Mouse (Mus musculus) embryo, embryonic 11.5 days (tissue): Measurements from ENCODE around the gene C530008M17Rik.

ENCODE experiments used
- DNase-seq: peaks from one replicate; pipeline ENCODE4 v3.0.0-alpha.2; 2012; ENCODE audit warnings: low read depth, low spot score

C530008M17Rik gene

DNA sequence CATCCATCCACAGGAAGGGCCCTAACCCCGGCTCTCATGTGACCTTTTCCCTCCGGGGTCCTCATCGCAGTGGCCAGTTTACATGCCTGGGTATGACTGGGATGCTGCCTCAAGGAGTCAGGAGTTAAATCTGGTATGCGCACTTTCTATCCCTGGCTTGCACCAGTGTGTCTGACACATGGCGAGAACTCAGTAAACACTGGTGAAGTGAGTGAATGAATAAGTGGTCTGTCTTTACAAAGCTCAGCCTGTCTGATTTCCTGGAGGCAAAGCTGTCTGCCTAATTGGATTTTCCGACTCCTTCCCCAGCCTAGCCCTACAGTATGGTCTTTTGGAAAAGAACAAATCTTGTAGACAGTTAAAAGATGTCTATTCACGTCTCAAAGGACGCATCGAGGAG, 45.8 kb downstream of the C530008M17Rik start:
- DNase-seq, result no peak

DNA sequence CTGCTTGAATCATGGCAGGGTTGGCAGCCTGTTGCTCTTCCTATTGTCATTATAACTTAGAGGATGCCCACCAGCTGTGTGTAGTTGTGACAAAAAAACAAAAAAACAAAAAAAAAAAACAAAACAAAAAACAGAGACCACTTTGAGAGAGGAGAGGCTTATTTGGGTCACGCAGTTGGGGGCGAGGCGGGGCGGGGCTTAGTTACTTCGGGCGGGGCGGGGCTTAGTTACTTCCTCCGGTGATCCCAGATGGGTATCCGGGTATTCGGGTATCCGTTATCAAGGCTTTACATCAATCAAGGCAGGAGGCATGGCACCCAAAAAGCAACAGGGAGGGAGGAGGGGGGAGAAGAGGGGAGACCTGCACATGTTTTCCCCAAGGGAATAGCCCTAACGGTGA, 46.3 kb downstream of the C530008M17Rik start:
- DNase-seq, result no peak

DNA sequence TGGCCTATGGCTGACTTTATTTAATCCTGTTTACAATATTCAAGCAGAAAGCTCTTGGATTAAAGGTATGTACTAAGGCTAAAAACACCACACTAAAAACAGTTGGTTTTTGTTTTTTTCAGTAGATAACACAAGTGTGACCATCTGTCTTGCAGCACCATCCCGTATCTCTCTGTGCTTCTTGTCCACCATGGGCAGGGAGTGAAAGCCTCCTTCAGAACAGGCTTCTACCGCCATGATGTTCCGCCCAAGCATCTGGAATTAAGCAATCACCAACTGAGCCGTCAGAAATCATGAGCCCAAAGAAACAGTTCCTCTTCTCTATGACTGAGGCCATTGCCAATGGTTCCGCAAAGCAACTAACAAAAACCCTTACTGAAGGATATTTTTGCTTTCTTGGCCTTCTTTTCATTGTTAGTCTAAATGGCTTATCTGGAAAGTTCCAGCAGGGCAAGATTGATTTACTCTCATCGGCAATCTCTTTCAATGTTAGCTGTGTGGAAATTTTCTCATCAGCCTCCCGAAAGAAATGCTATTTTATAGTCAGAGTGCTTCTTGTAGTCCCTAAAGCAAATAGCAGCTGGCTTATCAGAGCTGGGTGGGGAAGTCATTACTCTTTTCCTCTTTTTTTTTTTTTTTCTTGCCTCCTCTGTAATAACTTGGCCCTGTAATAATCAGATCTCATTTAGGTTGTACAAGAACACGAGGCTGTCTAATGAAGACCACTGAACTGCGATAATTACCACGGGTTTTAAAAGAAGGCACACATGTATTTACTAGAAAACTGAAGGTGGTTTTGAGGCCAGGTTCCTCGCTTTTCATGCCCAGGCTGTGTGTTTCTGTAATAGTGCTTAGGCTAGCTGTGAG, 49.2 kb downstream of the C530008M17Rik start:
- no peak for DNase-seq

DNA sequence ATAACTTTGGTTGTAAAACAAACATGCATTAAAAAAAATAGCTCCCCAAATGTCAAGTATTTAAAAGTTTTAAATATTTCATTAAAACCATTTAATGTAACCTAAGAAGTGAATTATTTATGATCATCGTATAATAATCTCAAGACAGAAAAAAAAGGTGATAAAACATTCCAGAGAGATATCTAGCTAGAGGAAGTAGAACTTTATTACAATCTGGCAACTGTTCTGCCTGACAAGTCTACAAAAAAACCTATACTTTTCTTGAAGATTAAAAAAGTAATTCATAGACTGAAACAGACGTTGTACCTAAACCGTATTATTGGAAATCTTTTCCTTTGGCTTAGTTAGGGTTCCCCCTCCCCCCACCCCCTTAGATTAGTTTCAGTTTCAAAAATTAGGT, 50.8 kb downstream of the C530008M17Rik start:
- no peak for DNase-seq

DNA sequence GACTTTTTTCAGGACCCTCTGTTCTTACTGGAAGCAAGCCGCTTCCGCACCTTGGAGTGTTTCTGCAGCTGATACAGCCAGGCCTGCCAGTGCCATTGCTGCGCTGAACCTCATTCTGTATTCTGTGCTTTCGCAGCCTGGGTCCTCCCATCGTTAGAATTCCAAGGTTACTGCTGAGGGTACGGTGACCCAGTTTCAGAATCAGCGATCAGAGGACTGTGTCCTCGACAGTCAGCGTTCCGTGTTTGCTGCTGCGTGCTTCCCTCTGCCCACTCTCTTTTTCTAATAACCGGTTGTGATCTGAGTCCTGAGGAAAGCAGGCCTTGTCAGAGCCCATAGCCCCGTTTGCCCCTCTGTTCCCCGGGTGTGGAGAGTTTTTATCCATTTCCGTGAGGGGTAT, 51.7 kb downstream of the C530008M17Rik start:
- no peak for DNase-seq

DNA sequence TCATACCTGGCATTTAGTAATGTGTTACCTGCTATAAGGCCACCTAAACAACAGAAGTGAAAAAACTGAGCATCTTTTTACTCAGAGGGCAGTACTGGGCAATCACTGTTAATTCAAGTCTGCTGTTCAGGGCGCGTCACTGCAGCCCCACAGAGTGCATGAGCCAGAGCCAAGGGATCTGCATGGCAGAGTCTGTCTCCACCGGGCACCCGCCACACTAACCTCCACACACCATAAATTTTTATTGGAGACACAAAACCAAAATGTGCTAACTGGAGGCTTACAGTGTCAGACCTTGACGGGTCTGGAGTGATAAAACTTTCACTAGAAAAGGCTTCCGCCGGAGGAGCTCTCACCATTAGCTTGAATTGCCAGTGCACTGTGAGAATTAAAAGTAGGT, 57.4 kb downstream of the C530008M17Rik start:
- DNase-seq, result no peak

DNA sequence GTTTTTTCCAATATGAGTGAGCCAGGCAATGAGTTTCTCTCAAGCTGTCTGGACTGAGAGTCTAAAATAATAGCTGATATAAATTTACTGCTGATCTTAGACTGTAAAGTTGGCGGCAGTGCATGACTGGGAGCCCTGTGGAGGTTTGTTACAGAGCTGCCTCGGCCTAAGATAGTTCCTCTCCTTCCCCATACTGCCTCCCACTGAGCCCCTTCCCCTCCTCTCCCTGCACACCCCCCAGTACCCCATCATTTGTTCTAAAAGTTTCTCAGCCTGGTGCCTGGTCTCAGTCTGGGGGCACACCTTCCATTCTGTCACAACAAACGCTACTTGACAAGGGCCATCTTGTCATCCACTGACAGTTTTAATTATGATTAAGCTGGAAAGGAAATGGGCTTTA, 63.6 kb downstream of the C530008M17Rik start:
- no peak for DNase-seq

DNA sequence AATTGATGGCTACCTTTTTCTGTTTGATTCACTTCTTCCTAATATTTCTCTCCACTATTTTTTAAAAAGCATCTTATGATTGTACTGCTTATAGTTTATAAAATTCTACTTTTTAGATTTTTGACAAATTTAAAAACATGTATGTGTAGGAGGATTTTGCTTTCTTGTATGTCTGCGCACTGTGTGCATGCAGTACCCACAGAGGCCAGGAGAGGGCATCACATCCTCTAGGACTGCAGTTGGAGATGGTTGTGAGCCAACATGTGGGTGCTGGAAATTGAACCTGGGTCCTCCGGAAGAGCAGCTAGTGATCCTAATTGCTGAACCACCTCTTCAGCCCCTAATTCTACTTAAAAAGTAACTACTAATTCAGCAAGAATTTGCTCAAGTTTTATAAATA, 68.6 kb downstream of the C530008M17Rik start:
- DNase-seq, result no peak

DNA sequence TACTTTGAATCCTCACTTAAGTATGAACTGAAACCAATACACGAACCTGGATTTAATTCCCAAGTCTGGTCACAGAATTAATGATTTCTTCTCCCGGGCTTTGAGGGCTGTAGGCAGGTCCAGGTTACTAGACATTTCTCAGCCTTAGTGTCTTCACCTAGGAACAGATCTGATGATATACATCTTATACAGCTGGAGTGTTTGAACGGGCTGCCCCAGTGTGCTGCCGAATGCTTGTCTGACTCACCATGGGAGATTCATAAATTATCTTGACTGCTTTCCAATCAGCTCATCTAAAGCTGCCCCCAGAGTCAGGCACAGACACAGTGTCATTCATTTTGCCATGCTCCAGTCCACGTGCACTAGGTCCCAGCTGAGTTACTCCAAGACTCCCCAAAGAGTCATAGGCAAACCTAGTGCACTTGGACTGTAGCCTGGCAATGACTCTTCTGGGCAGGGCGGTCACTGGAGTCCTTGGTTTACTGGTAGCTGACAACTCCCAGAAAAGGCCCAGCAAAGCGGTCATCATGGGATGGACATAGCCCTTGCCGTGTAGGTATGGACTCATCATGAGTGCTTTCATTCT, 70.3 kb downstream of the C530008M17Rik start:
- DNase-seq, result no peak

DNA sequence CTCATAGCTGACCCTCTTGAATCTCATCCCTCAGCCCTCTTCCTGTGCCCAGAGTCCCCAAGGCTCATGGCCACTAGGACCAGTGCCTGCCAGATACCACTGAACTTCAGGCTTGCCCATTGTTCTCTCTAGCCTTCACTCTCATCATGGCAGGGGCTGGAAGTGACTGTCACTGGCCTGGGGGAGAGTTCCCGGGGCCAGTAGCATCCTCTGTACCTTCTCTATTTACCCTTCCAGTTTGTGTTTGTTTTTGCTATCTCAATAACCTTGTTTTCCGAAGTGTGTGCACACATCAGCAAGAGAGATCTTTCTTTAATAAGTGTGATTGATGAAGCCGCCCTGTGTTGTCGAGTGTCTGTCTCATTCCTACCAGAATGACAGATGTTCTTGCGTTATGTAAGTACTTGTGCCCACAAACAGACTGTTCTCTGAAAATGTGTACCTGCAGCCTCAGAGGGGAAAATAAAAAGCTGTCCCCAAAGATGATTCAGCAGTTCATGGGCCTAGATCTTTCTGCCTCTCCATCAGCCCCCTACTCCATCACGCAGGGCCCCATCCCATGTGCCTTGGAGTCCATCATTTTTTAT, 76.8 kb downstream of the C530008M17Rik start:
- DNase-seq, result no peak

DNA sequence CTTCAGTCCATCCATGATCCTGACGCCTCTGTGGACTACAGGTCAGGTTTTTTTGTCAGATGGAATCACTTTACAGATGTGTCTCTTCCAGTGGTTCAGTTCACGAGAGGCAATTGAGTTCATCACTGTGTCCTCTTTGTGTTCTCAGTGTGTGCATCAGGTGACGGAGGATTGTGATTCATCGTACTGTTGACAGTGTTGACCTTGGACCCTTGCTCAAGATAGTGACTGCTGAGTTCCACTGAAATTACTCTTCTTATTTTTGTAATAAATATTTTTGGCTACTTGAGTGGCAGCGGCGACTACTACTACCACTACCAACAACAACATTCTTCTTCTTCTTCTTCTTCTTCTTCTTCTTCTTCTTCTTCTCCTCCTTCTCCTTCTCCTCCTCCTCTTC, 85.2 kb downstream of the C530008M17Rik start:
- DNase-seq, result no peak

DNA sequence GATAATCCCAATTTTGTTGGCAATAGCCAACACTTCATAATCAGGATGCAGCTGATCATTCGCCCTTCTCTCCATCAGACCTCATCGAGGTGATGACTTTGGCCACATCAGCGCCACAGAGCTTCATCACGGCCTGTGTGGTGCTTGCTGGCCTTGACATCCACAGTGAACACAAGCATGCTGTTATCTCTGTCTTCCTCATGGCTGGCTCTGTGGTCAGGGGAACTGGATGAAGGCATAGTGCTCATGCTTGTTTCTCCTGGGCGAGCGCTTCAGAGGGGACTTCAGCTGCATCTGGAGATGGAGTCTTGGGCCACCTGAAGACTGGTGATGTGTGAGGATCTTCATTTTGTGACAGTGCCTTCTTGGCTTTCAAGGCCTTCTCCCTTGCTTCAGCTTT, 85.8 kb downstream of the C530008M17Rik start:
- no peak for DNase-seq

DNA sequence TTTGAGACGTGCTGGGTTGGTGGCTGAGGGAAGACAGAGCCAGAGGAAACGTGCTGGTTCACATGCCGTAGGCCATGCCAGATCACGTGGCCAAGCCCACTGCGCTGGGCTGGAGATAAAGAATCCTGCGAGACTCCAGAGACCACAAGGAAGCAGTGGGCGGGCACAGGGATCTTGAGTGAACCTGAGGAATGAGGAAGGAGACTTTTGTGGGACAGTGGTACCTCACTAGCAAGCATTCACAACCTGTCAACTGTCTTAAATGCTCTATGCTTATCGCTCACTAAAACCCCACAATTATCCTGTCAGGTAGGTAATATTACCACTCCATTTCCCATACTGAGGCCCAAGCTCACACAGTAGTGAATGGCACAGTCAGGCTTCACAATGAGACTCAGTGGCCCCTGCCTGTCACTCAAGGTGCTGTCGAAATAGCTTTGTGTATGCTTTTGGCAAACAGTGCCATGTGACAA, 88.5 kb downstream of the C530008M17Rik start:
- DNase-seq, result no peak

DNA sequence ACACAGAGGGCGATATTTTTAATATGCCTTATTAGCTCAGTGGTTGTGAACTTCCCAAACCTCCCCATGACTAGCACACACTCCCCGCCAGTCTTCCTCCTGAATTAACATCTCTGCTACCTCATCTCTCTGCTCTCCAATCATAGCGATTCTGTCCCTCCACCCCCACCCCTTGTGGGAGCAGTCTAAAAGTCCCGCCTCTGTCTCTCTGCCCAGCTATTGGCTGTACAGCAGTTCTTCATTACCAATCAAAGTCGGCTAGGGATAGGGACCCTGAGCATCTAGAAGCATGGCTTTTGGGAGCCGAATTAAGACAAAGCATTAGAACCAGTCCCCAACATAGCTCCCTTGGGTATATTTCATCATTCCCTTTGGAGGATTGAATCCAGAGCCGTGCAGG, 91.5 kb downstream of the C530008M17Rik start:
- DNase-seq, result no peak

DNA sequence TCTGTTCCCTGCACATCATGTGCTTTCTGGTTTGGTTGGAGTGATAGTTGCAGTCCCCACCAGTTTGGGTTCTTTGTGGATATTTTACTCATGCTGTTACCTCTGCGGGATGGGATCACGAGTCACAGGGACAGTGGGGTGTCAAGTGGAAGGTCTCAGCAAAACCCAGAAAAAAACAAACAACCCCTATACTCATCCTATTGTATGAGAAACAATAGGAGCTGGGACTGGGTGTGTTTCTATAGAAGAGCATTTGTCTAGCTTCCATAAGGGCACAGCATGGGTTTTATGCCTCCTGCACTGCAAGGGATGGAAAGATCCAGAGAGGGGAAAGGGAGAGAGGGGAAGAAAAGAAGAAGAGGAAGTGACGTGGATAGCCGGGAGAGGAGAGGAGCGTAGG, 96.0 kb downstream of the C530008M17Rik start:
- no peak for DNase-seq

DNA sequence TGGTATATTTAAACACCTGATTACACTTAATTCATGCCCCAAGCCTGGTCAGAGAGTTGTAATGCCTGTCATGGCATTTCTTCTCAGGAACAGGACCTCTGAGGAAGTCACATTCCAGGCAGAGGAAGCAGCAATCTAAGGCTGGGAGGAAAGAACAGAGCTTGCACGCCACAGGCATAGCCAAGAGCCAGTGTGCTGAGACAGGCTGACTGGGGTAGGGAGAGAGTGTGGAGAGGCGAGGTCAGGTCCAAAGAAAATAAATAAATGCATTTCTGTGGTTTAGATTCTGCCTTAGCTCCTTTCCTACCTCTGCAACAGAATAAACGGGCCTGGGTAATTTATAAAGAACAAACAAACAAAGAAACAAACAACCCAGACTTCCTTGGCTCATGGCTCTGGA, 104.0 kb downstream of the C530008M17Rik start:
- no peak for DNase-seq

DNA sequence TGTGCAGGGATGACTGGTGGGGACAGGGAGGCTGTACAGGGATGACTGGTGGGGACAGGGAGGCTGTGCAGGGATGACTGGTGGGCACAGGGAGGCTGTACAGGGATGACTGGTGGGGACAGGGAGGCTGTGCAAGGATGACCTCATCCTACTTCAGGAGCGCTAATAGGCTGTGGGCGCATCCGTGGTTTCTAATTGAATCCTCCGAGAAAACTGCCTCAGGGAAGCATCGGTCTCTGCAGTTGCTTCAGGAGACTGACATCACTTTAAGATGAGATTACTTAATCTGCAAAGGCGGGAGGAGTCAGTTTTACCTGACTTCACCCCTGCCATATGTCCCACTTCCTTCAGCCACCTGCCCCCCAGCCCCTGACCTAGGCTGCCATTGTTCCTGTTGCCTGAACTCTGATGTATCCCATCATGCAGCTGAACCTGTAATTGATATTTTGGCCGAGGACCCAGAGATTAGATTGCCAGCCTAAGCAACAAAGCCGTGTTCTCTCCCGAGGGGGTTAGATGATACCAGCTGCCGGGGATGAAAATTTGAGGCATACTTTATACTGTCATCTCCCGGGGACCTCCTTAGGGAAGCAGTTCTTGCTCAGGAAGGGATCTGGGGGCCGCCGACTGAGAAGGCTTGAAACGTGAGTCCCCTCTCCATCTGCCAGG, 105.9 kb downstream of the C530008M17Rik start:
- DNase-seq, result no peak

DNA sequence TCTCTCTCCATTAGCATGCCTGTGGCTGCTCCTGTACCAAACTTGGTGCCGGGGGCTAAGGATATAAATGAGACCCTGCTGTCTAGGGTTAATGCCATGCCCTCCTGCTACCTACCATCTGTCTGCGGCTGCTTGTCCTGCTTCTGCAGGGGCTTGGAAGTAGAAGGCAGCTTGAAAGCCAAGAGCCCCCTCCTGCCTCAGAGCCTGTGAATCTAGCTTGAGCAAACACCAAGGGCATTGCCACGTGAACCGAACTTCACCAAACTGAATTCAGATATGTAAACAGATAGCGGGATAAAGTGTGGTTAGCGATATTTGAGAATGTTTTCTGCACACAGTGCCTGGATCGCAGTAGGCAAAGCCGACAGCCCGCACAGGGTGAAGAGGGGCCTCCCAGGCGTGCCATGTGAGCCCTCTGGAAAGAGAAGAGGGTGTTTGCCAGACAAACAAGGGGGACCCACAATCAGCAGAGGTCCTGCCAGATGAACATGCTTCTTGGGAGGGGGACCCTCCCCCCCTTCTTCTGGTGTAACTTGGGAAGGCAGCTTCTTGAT, 106.9 kb downstream of the C530008M17Rik start:
- DNase-seq, result no peak

DNA sequence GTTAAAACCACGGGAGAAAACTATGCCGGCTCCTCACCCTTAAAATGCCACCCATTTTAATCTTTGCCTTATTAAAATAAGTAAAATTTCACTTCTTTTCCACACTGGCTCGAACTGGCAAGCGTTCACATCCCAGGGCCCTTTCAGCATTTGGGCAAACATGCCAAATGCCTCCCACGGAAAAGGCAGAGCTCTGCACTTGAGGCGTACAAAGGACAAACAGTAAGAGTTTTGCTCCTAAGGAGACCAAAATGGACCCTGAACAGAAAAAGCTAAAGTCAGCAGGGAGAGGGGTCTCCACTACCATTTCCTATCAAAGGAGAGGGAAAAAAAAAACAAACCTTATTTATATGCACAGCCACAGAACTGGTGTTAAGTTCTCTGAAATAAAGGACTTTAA, 107.4 kb downstream of the C530008M17Rik start:
- no peak for DNase-seq

DNA sequence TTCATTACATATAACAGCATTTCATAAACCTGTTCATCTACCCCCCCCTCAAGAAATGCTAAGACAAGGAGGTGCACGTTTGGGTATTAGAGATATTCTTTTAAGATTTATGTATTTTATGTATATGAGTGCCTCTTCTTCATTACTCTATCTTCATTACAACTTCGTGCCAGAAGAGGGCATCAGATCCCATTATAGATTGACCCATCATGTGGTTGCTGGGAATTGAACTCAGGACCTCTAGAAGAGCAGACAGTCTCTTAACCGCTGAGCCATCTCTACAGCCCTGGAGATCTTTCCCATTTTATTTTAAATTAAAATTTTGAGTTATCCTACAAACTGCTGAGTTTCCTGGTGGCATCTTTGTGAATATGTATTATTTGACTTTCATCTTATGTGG, 112.7 kb downstream of the C530008M17Rik start:
- DNase-seq, result no peak

DNA sequence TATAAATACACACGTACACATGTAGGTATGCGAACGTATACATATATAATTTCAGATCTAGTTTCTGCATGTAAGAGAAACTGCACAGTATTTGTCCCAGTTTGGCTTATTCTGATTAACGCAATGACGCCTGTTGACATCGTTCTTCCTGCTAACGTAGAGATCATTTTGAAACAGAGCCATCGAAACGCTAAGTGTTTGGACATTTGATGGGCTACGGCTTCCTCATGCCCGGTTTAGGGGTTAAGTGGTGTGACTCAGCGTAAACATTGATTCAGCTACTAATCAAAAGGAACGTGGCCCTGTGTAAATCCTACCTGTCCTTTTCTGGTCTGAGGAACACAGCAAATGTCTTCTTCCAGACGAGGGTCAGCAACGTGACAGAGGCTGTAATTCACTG, 113.3 kb downstream of the C530008M17Rik start:
- no peak for DNase-seq

DNA sequence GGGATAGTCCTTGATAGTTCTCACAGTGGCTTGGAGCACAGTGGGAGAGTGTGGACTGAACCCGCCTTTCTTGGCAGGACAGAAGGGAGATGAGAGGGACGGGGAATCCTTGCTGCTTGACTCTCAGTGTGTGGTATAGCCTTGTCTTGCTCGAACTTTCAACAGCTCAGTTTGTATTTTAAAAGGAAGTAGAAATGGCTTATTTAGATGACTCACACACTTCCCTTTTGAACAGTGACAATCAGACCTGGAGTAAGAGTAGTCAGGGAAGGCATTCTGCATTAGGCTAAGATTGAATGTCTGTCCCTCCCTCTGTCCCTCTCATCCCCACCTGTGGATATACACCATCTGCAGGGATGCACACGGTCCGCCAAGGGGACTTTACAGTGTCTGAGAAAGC, 115.1 kb downstream of the C530008M17Rik start:
- no peak for DNase-seq
